Mouse (Mus musculus): ENCODE data around the gene Rem2. TPM values are rescaled to one million over a fixed set of nuclear protein-coding genes. Genes with fewer than 3 reads are reported as not detected.

Rem2 gene
- polyA plus RNA-seq, 1 experiment from 2014 or later, result 4.3 TPM

- Histone ChIP-seq H3K4me3 (replicated peaks; ENCODE audit: low read depth, low read length) (no peak overlapping the region), H3K36me3 (ENCODE audit: insufficient read depth, low read length) (peaks cover 6% of the 10 kb centered on the region; the same call in 1 of the 2 replicates), H3K9ac (ENCODE audit: low read depth, low read length) (no peak overlapping the region), H3K9me3 (replicated peaks; ENCODE audit: low read length) (no peaks in the 10 kb centered on the region), H3K4me1 (replicated peaks; ENCODE audit: insufficient read depth, low read length) (peaks cover 4% of the 10 kb centered on the region; the same call in 1 of the 2 replicates), H3K27ac (no peak overlapping the region), H3K27me3 (ENCODE audit: insufficient read depth, low read length) (no peaks in the 10 kb centered on the region), H3K4me2 (ENCODE audit: low read length) (no peak overlapping the region)
- ATAC-seq (replicated peaks; ENCODE audit: low FRiP score, low read depth), result no peak
- WGBS, result 82% methylated on average over 5 of the region's 5 CpGs
- TF ChIP-seq CTCF (IDR thresholded peaks at IDR 0.05; ENCODE audit: low read depth), result no peak
- DNase-seq (ENCODE audit: low spot score), result no peak
Observed at GRCm38 (mm10) chr14:54474744-54475143, 1.2 kb upstream of the Rem2 start.

GRCm38 (mm10) chr14:54477172-54477909 lies 1.4 kb downstream of the Rem2 start:
- no peak for ATAC-seq (replicated peaks; ENCODE audit: low FRiP score, low read depth)
- Histone ChIP-seq H3K27ac (no peak overlapping the region), H3K27me3 (ENCODE audit: insufficient read depth, low read length) (no peaks in the 10 kb centered on the region), H3K9me3 (replicated peaks; ENCODE audit: low read length) (no peaks in the 10 kb centered on the region), H3K4me3 (replicated peaks; ENCODE audit: low read depth, low read length) (no peak overlapping the region), H3K9ac (ENCODE audit: low read depth, low read length) (no peak overlapping the region), H3K36me3 (ENCODE audit: insufficient read depth, low read length) (no peaks in the 10 kb centered on the region), H3K4me2 (ENCODE audit: low read length) (no peak overlapping the region), H3K4me1 (replicated peaks; ENCODE audit: insufficient read depth, low read length) (peaks cover 4% of the 10 kb centered on the region; the same call in 1 of the 2 replicates)
- DNase-seq (ENCODE audit: low spot score), result no peak
- WGBS, result 77% methylated on average over 15 of the region's 15 CpGs
- no peak for TF ChIP-seq CTCF (IDR thresholded peaks at IDR 0.05; ENCODE audit: low read depth)

- Histone ChIP-seq H3K9ac (ENCODE audit: low read depth, low read length) (peak overlapping the region; percentile 55), H3K4me2 (ENCODE audit: low read length) (peak overlapping the region; percentile 81), H3K27me3 (ENCODE audit: insufficient read depth, low read length) (no peaks in the 10 kb centered on the region), H3K4me3 (replicated peaks; ENCODE audit: low read depth, low read length) (peak overlapping the region; percentile 46), H3K27ac (no peak overlapping the region), H3K4me1 (replicated peaks; ENCODE audit: insufficient read depth, low read length) (peaks cover 4% of the 10 kb centered on the region; the same call in 1 of the 2 replicates), H3K36me3 (ENCODE audit: insufficient read depth, low read length) (no peaks in the 10 kb centered on the region), H3K9me3 (replicated peaks; ENCODE audit: low read length) (no peaks in the 10 kb centered on the region)
- DNase-seq (ENCODE audit: low spot score) (peak; percentile 65), ATAC-seq (replicated peaks; ENCODE audit: low FRiP score, low read depth) (peak; percentile 67)
- 2% methylated on average over 37 of the region's 40 CpGs for WGBS
- no peak for TF ChIP-seq CTCF (IDR thresholded peaks at IDR 0.05; ENCODE audit: low read depth)
Observed at GRCm38 (mm10) chr14:54479451-54479920, 3.6 kb downstream of the Rem2 start.

GRCm38 (mm10) chr14:54480673-54481072 lies 4.8 kb downstream of the Rem2 start:
- Histone ChIP-seq H3K9me3 (replicated peaks; ENCODE audit: low read length) (no peaks in the 10 kb centered on the region), H3K9ac (ENCODE audit: low read depth, low read length) (no peak overlapping the region), H3K4me3 (replicated peaks; ENCODE audit: low read depth, low read length) (no peak overlapping the region), H3K27me3 (ENCODE audit: insufficient read depth, low read length) (no peaks in the 10 kb centered on the region), H3K4me2 (ENCODE audit: low read length) (no peak overlapping the region), H3K36me3 (ENCODE audit: insufficient read depth, low read length) (no peaks in the 10 kb centered on the region), H3K4me1 (replicated peaks; ENCODE audit: insufficient read depth, low read length) (peaks cover 4% of the 10 kb centered on the region; the same call in 1 of the 2 replicates), H3K27ac (no peak overlapping the region)
- DNase-seq (ENCODE audit: low spot score) (no peak), ATAC-seq (replicated peaks; ENCODE audit: low FRiP score, low read depth) (no peak)
- 72% methylated on average over 6 of the region's 6 CpGs for WGBS
- no peak for TF ChIP-seq CTCF (IDR thresholded peaks at IDR 0.05; ENCODE audit: low read depth)

GRCm38 (mm10) chr14:54481402-54481801 lies 5.5 kb downstream of the Rem2 start:
- Histone ChIP-seq H3K9me3 (replicated peaks; ENCODE audit: low read length) (no peaks in the 10 kb centered on the region), H3K36me3 (ENCODE audit: insufficient read depth, low read length) (no peaks in the 10 kb centered on the region), H3K4me2 (ENCODE audit: low read length) (no peak overlapping the region), H3K27ac (no peak overlapping the region), H3K27me3 (ENCODE audit: insufficient read depth, low read length) (no peaks in the 10 kb centered on the region), H3K4me3 (replicated peaks; ENCODE audit: low read depth, low read length) (no peak overlapping the region), H3K9ac (ENCODE audit: low read depth, low read length) (no peak overlapping the region), H3K4me1 (replicated peaks; ENCODE audit: insufficient read depth, low read length) (0 out of 2 replicates have a peak, but pooled peaks cover 4% of the 10 kb centered on the region)
- DNase-seq (ENCODE audit: low spot score) (no peak), ATAC-seq (replicated peaks; ENCODE audit: low FRiP score, low read depth) (no peak)
- WGBS, result 76% methylated on average over 8 of the region's 8 CpGs
- TF ChIP-seq CTCF (IDR thresholded peaks at IDR 0.05; ENCODE audit: low read depth), result no peak

GRCm38 (mm10) chr14:54482498-54482897 lies 6.6 kb downstream of the Rem2 start:
- H3K4me2 ChIP-seq (ENCODE audit: low read length), result no peak overlapping the region
- H3K36me3 ChIP-seq (ENCODE audit: insufficient read depth, low read length), result no peaks in the 10 kb centered on the region
- H3K9me3 ChIP-seq (replicated peaks; ENCODE audit: low read length), result no peaks in the 10 kb centered on the region
- 49% methylated on average over 9 of the region's 9 CpGs for WGBS
- no peak for ATAC-seq (replicated peaks; ENCODE audit: low FRiP score, low read depth)
- H3K27ac ChIP-seq, result no peak overlapping the region
- H3K4me3 ChIP-seq (replicated peaks; ENCODE audit: low read depth, low read length), result no peak overlapping the region
- TF ChIP-seq CTCF (IDR thresholded peaks at IDR 0.05; ENCODE audit: low read depth), result peak; percentile 74
- H3K4me1 ChIP-seq (replicated peaks; ENCODE audit: insufficient read depth, low read length), result 0 out of 2 replicates have a peak, but pooled peaks cover 4% of the 10 kb centered on the region
- DNase-seq (ENCODE audit: low spot score), result peak; percentile 46
- H3K27me3 ChIP-seq (ENCODE audit: insufficient read depth, low read length), result no peaks in the 10 kb centered on the region
- H3K9ac ChIP-seq (ENCODE audit: low read depth, low read length), result no peak overlapping the region
